Mouse (Mus musculus) liver, embryonic 14.5 days (tissue): Measurements from ENCODE around the gene N4bp3. TPM values are rescaled to one million over a fixed set of nuclear protein-coding genes. Genes with fewer than 3 reads are reported as not detected.
"Not testable (repeated sequence)": the region's sequence is repeated elsewhere in the genome, so short reads cannot be mapped to it uniquely, and the experiment has no call there.

Experiments
- ATAC-seq: fragments of 200-750 bp; cut with Nextera tagmentation; 2 replicates; pipeline ENCODE4 v1.8.0; 2017; ENCODE audit warnings: moderate number of reproducible peaks, mild to moderate bottlenecking, moderate library complexity; ENCODE audit not compliant: insufficient read depth
- DNase-seq, 3 experiments: peaks; one replicate each; pipeline ENCODE4 v3.0.0-alpha.2; 2012 to 2013; ENCODE audit warnings: low read depth in 3 of 3, low spot score in 3 of 3
- H3K27ac ChIP-seq: fragments of 300-500 bp; sonication (generic); 2 replicates; pipeline ENCODE4 v1.5.1; 2014; ENCODE audit warnings: moderate library complexity, mild to moderate bottlenecking, control low read depth, inconsistent platforms
- H3K27me3 ChIP-seq: fragments of 300-500 bp; sonication (generic); 2 replicates; pipeline ENCODE4 v1.6.1; 2014; ENCODE audit warnings: mild to moderate bottlenecking, low read length, moderate library complexity; ENCODE audit not compliant: control insufficient read depth, insufficient read depth
- H3K36me3 ChIP-seq: fragments of 300-500 bp; sonication (generic); replicated peaks from 2 replicates; pipeline ENCODE4 v1.6.1; 2014; ENCODE audit warnings: low read depth; ENCODE audit not compliant: control insufficient read depth, insufficient read depth
- H3K4me1 ChIP-seq, 2 experiments: fragments of 200-500 bp in 1 of 2; fragments of 300-500 bp in 1 of 2; sonication (generic) in 1 of 2; replicated peaks; 2 replicates each; pipeline ENCODE4 v1.6.1; 2012 to 2014; ENCODE audit warnings: antibody characterized with exemption in 1 of 2, inconsistent platforms in 1 of 2, low read length in 1 of 2; ENCODE audit not compliant: control insufficient read depth in 2 of 2, insufficient read depth in 2 of 2
- H3K4me2 ChIP-seq: fragments of 300-500 bp; sonication (generic); 2 replicates; pipeline ENCODE4 v1.6.1; 2014; ENCODE audit warnings: low read depth, mild to moderate bottlenecking, control low read depth, moderate library complexity
- H3K4me3 ChIP-seq, 2 experiments: fragments of 200-500 bp in 1 of 2; fragments of 300-500 bp in 1 of 2; sonication (generic) in 1 of 2; 2 replicates each; pipeline ENCODE4 v1.5.1; 2012 to 2014; ENCODE audit warnings: low read depth in 2 of 2, low read length in 2 of 2, mild to moderate bottlenecking in 2 of 2, control low read depth in 1 of 2, inconsistent platforms in 1 of 2, moderate library complexity in 1 of 2; ENCODE audit not compliant: insufficient read depth in 1 of 2
- H3K9ac ChIP-seq: fragments of 300-500 bp; sonication (generic); replicated peaks from 2 replicates; pipeline ENCODE4 v1.6.1; 2014; ENCODE audit warnings: mild to moderate bottlenecking, control low read depth, moderate library complexity
- H3K9me3 ChIP-seq: fragments of 300-500 bp; sonication (generic); 2 replicates; pipeline ENCODE4 v1.6.1; 2016; ENCODE audit warnings: low read length, mixed read lengths; ENCODE audit not compliant: control insufficient read depth
- CTCF ChIP-seq: IDR thresholded peaks from 2 replicates; pipeline ENCODE4 v1.5.1; 2016; ENCODE audit warnings: antibody characterized with exemption, low read depth, control low read depth
- EP300 ChIP-seq: IDR thresholded peaks from 2 replicates; pipeline ENCODE4 v1.6.1; 2016; ENCODE audit warnings: antibody characterized with exemption, low read depth
- WGBS: fragments of 180-500 bp; shearing (Covaris S2); extraction: QIAGEN DNeasy Blood & Tissue Kit; methylation state at CpG from one replicate; pipeline ENCODE4 v1.1.7; 2014; ENCODE audit not compliant: insufficient replicate concordance; 5-methylcytosine and 5-hydroxymethylcytosine counted together
- polyA plus RNA-seq, 2 experiments: library from polyadenylated mRNA; depleted of rRNA in 1 of 2; stranded (reverse) in 1 of 2; unstranded in 1 of 2; fragments of >200 nt; fragmentation: Nextera tagmentation in 1 of 2; extraction: Ambion mirVana in 1 of 2; gene quantifications; 2 replicates each; pipeline versions ENCODE4 v1.2.1 to v1.2.3; 2012 to 2014

The N4bp3 gene
- polyA plus RNA-seq, 2 experiments: 1.2 to 1.7 TPM

DNA sequence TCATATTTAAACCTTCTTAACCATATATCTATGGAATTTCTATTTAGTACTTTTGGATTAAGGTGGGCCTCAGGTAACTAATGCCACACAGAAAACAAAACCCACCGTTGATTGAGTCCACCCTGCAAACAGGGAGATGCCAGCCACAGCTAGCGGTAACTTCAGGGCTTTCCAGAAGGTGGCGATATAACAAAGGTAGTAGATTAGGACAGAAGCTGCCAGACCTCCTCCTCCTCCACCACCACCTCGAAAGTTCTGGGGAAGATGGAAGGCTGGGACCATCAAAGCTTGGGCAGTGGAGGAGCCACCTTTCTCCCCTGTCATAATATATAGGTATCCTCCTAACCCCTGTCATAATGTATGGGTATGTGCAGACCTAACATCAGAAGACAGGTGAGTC lies 32.9 kb downstream of the N4bp3 start:
- Histone ChIP-seq H3K9ac (no peak overlapping the region), H3K4me2 (no peak overlapping the region), H3K36me3 (peaks cover 5% of the 10 kb centered on the region), H3K27ac (no peak overlapping the region), H3K4me3 (no peak overlapping the region), H3K27me3 (no peaks in the 10 kb centered on the region), H3K9me3 (no peaks in the 10 kb centered on the region), H3K4me1 (peaks cover 6 to 25% of the 10 kb centered on the region in 2 experiments)
- peak in 1 of 3 experiments; percentile 53 for DNase-seq
- no peak for ATAC-seq
- TF ChIP-seq EP300 (no peak), CTCF (peak; percentile 89)
- 3% methylated on average over 4 of the region's 4 CpGs for WGBS

- ATAC-seq, H3K9me3 ChIP-seq, DNase-seq, H3K36me3 ChIP-seq, H3K27me3 ChIP-seq: not testable (repeated sequence)
- Histone ChIP-seq H3K4me3 (peak overlapping the region; percentile 60 to 74), H3K27ac (peak overlapping the region; percentile 84), H3K9ac (peak overlapping the region; percentile 95), H3K4me2 (peak overlapping the region; percentile 97), H3K4me1 (peaks cover 6 to 19% of the 10 kb centered on the region in 2 experiments)
- 78% methylated on average over 7 of the region's 7 CpGs for WGBS
Measured at GRCm38 (mm10) chr11:51616113-51616512, 34.5 kb downstream of the N4bp3 start.

DNA sequence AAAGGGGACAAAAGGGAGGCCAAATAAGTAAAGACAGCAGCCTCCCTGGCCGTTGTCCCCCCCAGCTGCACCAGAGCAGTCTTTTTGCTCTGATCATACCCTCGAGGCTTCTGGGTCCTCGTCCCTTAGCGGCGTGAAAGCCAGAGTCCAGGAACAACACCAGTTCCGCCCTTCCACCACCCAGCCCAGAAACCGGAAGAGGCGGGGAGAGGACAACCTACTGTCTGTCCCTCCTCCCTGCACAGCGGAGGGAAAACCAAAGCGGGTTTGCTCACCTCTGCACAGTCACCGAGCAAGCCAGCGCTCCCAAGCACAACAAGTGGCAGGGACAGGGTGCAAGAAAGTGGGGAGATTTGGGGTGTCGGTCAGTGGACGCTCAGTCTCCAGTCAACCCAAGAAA lies 35.0 kb downstream of the N4bp3 start:
- H3K4me3 ChIP-seq: peak overlapping the region; percentile 60 to 74
- TF ChIP-seq CTCF (no peak), EP300 (no peak)
- H3K27me3 ChIP-seq: no peaks in the 10 kb centered on the region
- no peaks in the 10 kb centered on the region for H3K9me3 ChIP-seq
- ATAC-seq (peak; percentile 76), DNase-seq (peak; percentile 76 to 81 (median 77))
- no peaks in the 10 kb centered on the region for H3K36me3 ChIP-seq
- under 1% methylated on average over 14 of the region's 14 CpGs for WGBS
- H3K9ac ChIP-seq: peak overlapping the region; percentile 95
- peaks cover 6 to 16% of the 10 kb centered on the region in 2 experiments for H3K4me1 ChIP-seq
- H3K27ac ChIP-seq: peak overlapping the region; percentile 84
- peak overlapping the region; percentile 97 for H3K4me2 ChIP-seq

DNA sequence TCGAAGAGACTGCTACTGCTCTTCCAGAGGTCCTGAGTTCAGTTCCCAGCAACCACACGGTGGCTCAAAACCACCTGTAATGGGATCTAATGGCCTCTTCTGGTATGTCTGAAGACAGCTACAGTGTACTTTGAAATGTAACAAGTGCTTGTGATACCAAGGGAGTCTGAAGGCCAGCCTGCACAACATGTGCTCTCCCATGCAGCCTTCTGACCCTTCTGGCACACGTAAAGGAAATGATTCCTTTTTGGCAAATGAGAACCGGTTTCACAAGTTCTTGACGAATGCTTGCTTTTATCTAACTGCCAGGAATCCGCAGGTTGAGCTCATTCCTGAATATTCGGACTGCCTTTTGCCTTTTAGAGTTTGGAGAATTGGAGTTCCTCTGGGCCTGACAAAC lies 35.5 kb downstream of the N4bp3 start:
- H3K4me3 ChIP-seq: peak overlapping the region; percentile 60 to 74
- no peak for DNase-seq
- peak overlapping the region; percentile 84 for H3K27ac ChIP-seq
- peak overlapping the region; percentile 95 for H3K9ac ChIP-seq
- H3K36me3 ChIP-seq: no peaks in the 10 kb centered on the region
- H3K4me2 ChIP-seq: peak overlapping the region; percentile 97
- TF ChIP-seq EP300 (no peak), CTCF (no peak)
- H3K4me1 ChIP-seq: peaks cover 6 to 14% of the 10 kb centered on the region in 2 experiments
- H3K27me3 ChIP-seq: no peaks in the 10 kb centered on the region
- WGBS: 31% methylated on average over 7 of the region's 7 CpGs
- H3K9me3 ChIP-seq: no peaks in the 10 kb centered on the region
- no peak for ATAC-seq

GRCm38 (mm10) chr11:51614256-51614655 lies 36.4 kb downstream of the N4bp3 start:
- no peaks in the 10 kb centered on the region for H3K27me3 ChIP-seq
- H3K27ac ChIP-seq: no peak overlapping the region
- DNase-seq (no peak), ATAC-seq (no peak)
- TF ChIP-seq CTCF (no peak), EP300 (no peak)
- H3K4me1 ChIP-seq: peaks cover 13 to 21% of the 10 kb centered on the region in 2 experiments
- no peaks in the 10 kb centered on the region for H3K36me3 ChIP-seq
- H3K4me2 ChIP-seq: no peak overlapping the region
- no peaks in the 10 kb centered on the region for H3K9me3 ChIP-seq
- no peak overlapping the region for H3K9ac ChIP-seq
- WGBS: 76% methylated on average over 8 of the region's 8 CpGs
- no peak overlapping the region for H3K4me3 ChIP-seq

- H3K27me3 ChIP-seq, ATAC-seq, H3K9me3 ChIP-seq, H3K9ac ChIP-seq, H3K36me3 ChIP-seq, DNase-seq, H3K4me3 ChIP-seq: not testable (repeated sequence)
- 42% methylated on average over 5 of the region's 5 CpGs for WGBS
- peak overlapping the region; percentile 77 for H3K27ac ChIP-seq
- peak overlapping the region; percentile 59 for H3K4me2 ChIP-seq
- peaks cover 23% of the 10 kb centered on the region in 2 experiments for H3K4me1 ChIP-seq
Measured at GRCm38 (mm10) chr11:51609940-51610339, 40.7 kb downstream of the N4bp3 start.
